Mouse (Mus musculus): ENCODE results near the gene Npff.
A peak's percentile ranks its signal among the peaks of the same experiment; 100 is the strongest.

The Npff gene

GRCm38 (mm10) chr15:102519211-102520141 lies 5.3 kb downstream of the Npff start:
- no peak for DNase-seq

GRCm38 (mm10) chr15:102518859-102519201 lies 5.9 kb downstream of the Npff start:
- no peak for DNase-seq

- DNase-seq: peak; percentile 100
These were observed 6.5 kb downstream of the Npff start, which contains the start of gene Tarbp2 for GRCm38 (mm10) chr15:102517976-102518858. Gene Tarbp2, plus strand, starts transcription at chr15:102518192.

- no peak for DNase-seq
These were observed 7.1 kb downstream of the Npff start for GRCm38 (mm10) chr15:102517631-102517975.

GRCm38 (mm10) chr15:102516728-102517404 lies 7.9 kb downstream of the Npff start, which contains the start of gene Map3k12:
Gene Map3k12, minus strand, starts transcription at chr15:102517064.
- DNase-seq: peak; percentile 56 to 63

GRCm38 (mm10) chr15:102516293-102516692 lies 8.4 kb downstream of the Npff start:
- DNase-seq: no peak

- DNase-seq: no peak
These were observed 9.0 kb downstream of the Npff start for GRCm38 (mm10) chr15:102515791-102516190.

GRCm38 (mm10) chr15:102515261-102515660 lies 9.5 kb downstream of the Npff start:
- no peak for DNase-seq

- DNase-seq: no peak
These were observed 11.7 kb downstream of the Npff start for GRCm38 (mm10) chr15:102513004-102513403.

GRCm38 (mm10) chr15:102512471-102512870 lies 12.3 kb downstream of the Npff start:
- no peak for DNase-seq

GRCm38 (mm10) chr15:102512010-102512409 lies 12.7 kb downstream of the Npff start:
- DNase-seq: no peak

- no peak for DNase-seq
These were observed 13.4 kb downstream of the Npff start for GRCm38 (mm10) chr15:102511285-102511833.

GRCm38 (mm10) chr15:102510590-102511284 lies 14.0 kb downstream of the Npff start:
- peak; percentile 81 to 83 for DNase-seq

- no peak for DNase-seq
These were observed 14.6 kb downstream of the Npff start for GRCm38 (mm10) chr15:102510110-102510509.

- no peak for DNase-seq
These were observed 16.4 kb downstream of the Npff start for GRCm38 (mm10) chr15:102508336-102508735.

GRCm38 (mm10) chr15:102507561-102507960 lies 17.2 kb downstream of the Npff start:
- no peak for DNase-seq

- no peak for DNase-seq
These were observed 17.9 kb downstream of the Npff start for GRCm38 (mm10) chr15:102506864-102507263.

- no peak for DNase-seq
These were observed 18.3 kb downstream of the Npff start for GRCm38 (mm10) chr15:102506464-102506830.

- no peak for DNase-seq
These were observed 18.8 kb downstream of the Npff start for GRCm38 (mm10) chr15:102505770-102506463.

GRCm38 (mm10) chr15:102505073-102505769 lies 19.5 kb downstream of the Npff start:
- DNase-seq: no peak

Measured in kidney, adult 8-10 months (tissue).